Mouse (Mus musculus) G1E-ER4 (cell line): ENCODE data around the gene Uck2. TPM values are rescaled to one million over a fixed set of nuclear protein-coding genes. Genes with fewer than 3 reads are reported as not detected.
A peak's percentile ranks its signal among the peaks of the same experiment; 100 is the strongest.

Source experiments
- GATA1 ChIP-seq: IDR thresholded peaks from one replicate; pipeline ENCODE4 v1.8.0; 2012; ENCODE audit warnings: low read length, inconsistent platforms
- polyA plus RNA-seq: library from polyadenylated mRNA; stranded (reverse); fragments of >175 nt; gene quantifications from 2 replicates; pipeline ENCODE4 v1.2.3, GENCODE M21; 2012

The Uck2 gene
- polyA plus RNA-seq, 1 experiment, result 375 TPM

GRCm38 (mm10) chr1:167270342-167271111, 14.6 kb downstream of the Uck2 start:
- no peak for TF ChIP-seq GATA1

- no peak for TF ChIP-seq GATA1
These were observed 15.3 kb downstream of the Uck2 start for GRCm38 (mm10) chr1:167269856-167270270.

- no peak for TF ChIP-seq GATA1
These were observed 15.7 kb downstream of the Uck2 start for GRCm38 (mm10) chr1:167269350-167269811.

GRCm38 (mm10) chr1:167268360-167269063, 16.6 kb downstream of the Uck2 start:
- no peak for TF ChIP-seq GATA1

GRCm38 (mm10) chr1:167266720-167267119, 18.4 kb downstream of the Uck2 start:
- no peak for TF ChIP-seq GATA1

GRCm38 (mm10) chr1:167265366-167265765, 19.8 kb downstream of the Uck2 start:
- no peak for TF ChIP-seq GATA1

- no peak for TF ChIP-seq GATA1
These were observed 22.6 kb downstream of the Uck2 start for GRCm38 (mm10) chr1:167262489-167263041.

GRCm38 (mm10) chr1:167261750-167262149, 23.4 kb downstream of the Uck2 start:
- TF ChIP-seq GATA1, result no peak

- TF ChIP-seq GATA1, result no peak
These were observed 25.4 kb downstream of the Uck2 start for GRCm38 (mm10) chr1:167259702-167260101.

- TF ChIP-seq GATA1, result no peak
These were observed 28.3 kb downstream of the Uck2 start for GRCm38 (mm10) chr1:167256724-167257302.

GRCm38 (mm10) chr1:167253579-167253978, 31.5 kb downstream of the Uck2 start:
- no peak for TF ChIP-seq GATA1

- no peak for TF ChIP-seq GATA1
These were observed 35.2 kb downstream of the Uck2 start for GRCm38 (mm10) chr1:167249881-167250280.

- no peak for TF ChIP-seq GATA1
These were observed 35.9 kb downstream of the Uck2 start for GRCm38 (mm10) chr1:167249252-167249651.

GRCm38 (mm10) chr1:167247886-167248285, 37.2 kb downstream of the Uck2 start:
- TF ChIP-seq GATA1, result no peak

GRCm38 (mm10) chr1:167246976-167247375, 38.1 kb downstream of the Uck2 start:
- TF ChIP-seq GATA1, result peak; percentile 31

GRCm38 (mm10) chr1:167246275-167246674, 38.8 kb downstream of the Uck2 start:
- no peak for TF ChIP-seq GATA1

GRCm38 (mm10) chr1:167245180-167245641, 39.9 kb downstream of the Uck2 start:
- TF ChIP-seq GATA1, result no peak
